Mouse (Mus musculus) liver, embryonic 13.5 days (tissue): ENCODE measurements around the gene Isl1. TPM values are rescaled to one million over a fixed set of nuclear protein-coding genes. Genes with fewer than 3 reads are reported as not detected.

Source experiments
- ATAC-seq: fragments of 200-750 bp; cut with Nextera tagmentation; 2 replicates; pipeline ENCODE4 v1.8.0; 2017; ENCODE audit warnings: low read depth, mild to moderate bottlenecking, moderate number of reproducible peaks, moderate library complexity
- DNase-seq: peaks from one replicate; pipeline ENCODE4 v3.0.0; 2022
- H3K27ac ChIP-seq: fragments of 300-500 bp; sonication (generic); 2 replicates; pipeline ENCODE4 v1.5.1; 2015; ENCODE audit warnings: moderate library complexity, mild to moderate bottlenecking, inconsistent platforms
- H3K27me3 ChIP-seq: fragments of 300-500 bp; sonication (generic); 2 replicates; pipeline ENCODE4 v1.6.1; 2015; ENCODE audit warnings: mild to moderate bottlenecking, inconsistent platforms
- H3K36me3 ChIP-seq: fragments of 300-500 bp; sonication (generic); 2 replicates; pipeline ENCODE4 v1.6.1; 2015; ENCODE audit warnings: mild to moderate bottlenecking, inconsistent platforms
- H3K4me1 ChIP-seq: fragments of 300-500 bp; sonication (generic); replicated peaks from 2 replicates; pipeline ENCODE4 v1.6.1; 2015; ENCODE audit warnings: inconsistent platforms
- H3K4me2 ChIP-seq: fragments of 300-500 bp; sonication (generic); 2 replicates; pipeline ENCODE4 v1.6.1; 2015; ENCODE audit warnings: inconsistent platforms, mild to moderate bottlenecking, moderate library complexity
- H3K4me3 ChIP-seq: fragments of 300-500 bp; sonication (generic); replicated peaks from 2 replicates; pipeline ENCODE4 v1.5.1; 2015; ENCODE audit warnings: mild to moderate bottlenecking, inconsistent platforms
- H3K9ac ChIP-seq: fragments of 300-500 bp; sonication (generic); 2 replicates; pipeline ENCODE4 v1.6.1; 2015; ENCODE audit warnings: mild to moderate bottlenecking, inconsistent platforms
- H3K9me3 ChIP-seq: fragments of 300-500 bp; sonication (generic); replicated peaks from 2 replicates; pipeline ENCODE4 v1.6.1; 2016; ENCODE audit warnings: inconsistent platforms
- WGBS: fragments of 180-500 bp; shearing (Covaris S2); methylation state at CpG from one replicate; pipeline ENCODE4 v1.1.7; 2015; ENCODE audit not compliant: insufficient replicate concordance; 5-methylcytosine and 5-hydroxymethylcytosine counted together
- polyA plus RNA-seq: library from polyadenylated mRNA; unstranded; fragments of >200 nt; fragmentation: Nextera tagmentation; extraction: Ambion mirVana; gene quantifications from 2 replicates; pipeline ENCODE4 v1.2.1, GENCODE M21; 2015

Isl1 gene
- polyA plus RNA-seq, 1 experiment from 2014 or later: 0.29 TPM

DNA sequence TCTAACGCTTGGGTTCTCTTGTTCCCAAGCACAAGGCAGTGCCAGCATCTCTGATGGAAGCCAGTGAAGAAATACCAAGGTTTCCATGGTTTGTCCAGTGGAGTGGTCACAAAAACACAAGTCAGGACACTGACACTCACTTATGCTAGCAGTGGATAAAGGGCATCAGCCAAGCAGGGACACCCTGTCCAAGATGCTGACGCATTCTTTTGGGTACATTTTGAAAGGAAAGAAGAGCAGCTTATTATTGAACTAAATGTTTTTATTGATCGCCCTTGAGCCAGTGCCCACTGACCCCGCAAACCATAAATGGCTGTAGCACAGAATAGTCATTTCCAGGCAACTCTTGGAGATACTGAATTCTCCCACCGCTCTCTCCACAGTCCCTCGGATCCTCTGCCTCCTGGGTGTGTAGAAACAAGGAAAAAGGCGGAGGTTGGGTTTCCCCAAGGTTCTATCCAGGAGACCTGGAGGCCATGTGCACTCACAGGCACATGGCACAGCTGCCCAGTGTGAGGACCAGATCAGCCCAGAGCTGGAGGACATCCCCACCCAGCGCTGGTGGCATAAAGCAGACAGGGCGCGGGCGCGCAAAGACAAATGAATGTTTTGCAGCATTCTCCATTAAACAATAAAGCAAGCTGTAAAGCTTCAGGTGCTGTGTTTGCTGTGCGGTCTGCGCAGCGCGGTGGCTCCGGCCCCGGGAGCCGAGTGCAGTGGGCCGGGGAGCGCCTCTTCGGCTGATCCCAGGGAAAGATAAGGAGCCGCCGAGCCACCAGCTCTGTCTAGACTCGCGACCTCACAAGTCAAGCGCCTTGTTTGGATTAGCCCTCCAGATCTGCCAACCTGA lies 16.0 kb downstream of the Isl1 start:
- Histone ChIP-seq H3K4me1 (no peaks in the 10 kb centered on the region), H3K4me2 (no peak overlapping the region), H3K27ac (no peak overlapping the region), H3K4me3 (no peak overlapping the region), H3K9me3 (no peaks in the 10 kb centered on the region), H3K9ac (no peak overlapping the region), H3K27me3 (peaks cover 51% of the 10 kb centered on the region), H3K36me3 (no peaks in the 10 kb centered on the region)
- WGBS: 4% methylated on average over 27 of the region's 27 CpGs
- no peak for ATAC-seq
- DNase-seq: no peak

- H3K27ac ChIP-seq: no peak overlapping the region
- H3K4me2 ChIP-seq: no peak overlapping the region
- no peak overlapping the region for H3K4me3 ChIP-seq
- no peaks in the 10 kb centered on the region for H3K9me3 ChIP-seq
- H3K4me1 ChIP-seq: no peaks in the 10 kb centered on the region
- ATAC-seq (no peak), DNase-seq (no peak)
- H3K27me3 ChIP-seq: peaks cover 20% of the 10 kb centered on the region
- no peaks in the 10 kb centered on the region for H3K36me3 ChIP-seq
- WGBS: 54% methylated on average over 1 of the region's 1 CpGs
- no peak overlapping the region for H3K9ac ChIP-seq
Measured at GRCm38 (mm10) chr13:116289655-116290054, 19.8 kb downstream of the Isl1 start.

- Histone ChIP-seq H3K27ac (no peak overlapping the region), H3K4me1 (no peaks in the 10 kb centered on the region), H3K9ac (no peak overlapping the region), H3K4me2 (no peak overlapping the region), H3K4me3 (no peak overlapping the region), H3K27me3 (no peaks in the 10 kb centered on the region), H3K36me3 (no peaks in the 10 kb centered on the region), H3K9me3 (no peaks in the 10 kb centered on the region)
- WGBS: 51% methylated on average over 9 of the region's 9 CpGs
- ATAC-seq: no peak
- DNase-seq: no peak
Measured at GRCm38 (mm10) chr13:116279207-116279772, 30.2 kb downstream of the Isl1 start.
